Mouse (Mus musculus) liver, adult 2 months (tissue): ENCODE results near the gene Rhbdd1. TPM values are rescaled to one million over a fixed set of nuclear protein-coding genes. Genes with fewer than 3 reads are reported as not detected.

Source experiments
- DNase-seq: peaks from one replicate; pipeline ENCODE4 v3.0.0-alpha.2; 2011; ENCODE audit warnings: low read depth, low spot score; ENCODE audit errors: extremely low read depth
- H3K27ac ChIP-seq: fragments of 200-500 bp; replicated peaks from 2 replicates; pipeline ENCODE4 v1.5.1; 2012; ENCODE audit warnings: low read depth, mild to moderate bottlenecking, control low read depth, inconsistent platforms, low read length; ENCODE audit not compliant: insufficient read depth
- H3K27me3 ChIP-seq: fragments of 200-500 bp; 2 replicates; pipeline ENCODE4 v1.6.1; 2012; ENCODE audit warnings: mild to moderate bottlenecking, moderate library complexity, low read length, inconsistent platforms; ENCODE audit not compliant: control insufficient read depth, insufficient read depth
- H3K36me3 ChIP-seq: fragments of 200-500 bp; 2 replicates; pipeline ENCODE4 v1.6.1; 2012; ENCODE audit warnings: low read length, inconsistent platforms; ENCODE audit not compliant: control insufficient read depth, insufficient read depth
- H3K4me1 ChIP-seq: fragments of 200-500 bp; 2 replicates; pipeline ENCODE4 v1.6.1; 2011; ENCODE audit warnings: low read length; ENCODE audit not compliant: control insufficient read depth, insufficient read depth
- H3K4me3 ChIP-seq: fragments of 200-500 bp; 2 replicates; pipeline ENCODE4 v1.5.1; 2011; ENCODE audit warnings: low read depth, mild to moderate bottlenecking, control low read depth, low read length, moderate library complexity; ENCODE audit not compliant: insufficient read depth
- H3K79me2 ChIP-seq: fragments of 200-500 bp; 2 replicates; pipeline ENCODE4 v1.6.1; 2012; ENCODE audit warnings: inconsistent platforms, mild to moderate bottlenecking, low read length, moderate library complexity; ENCODE audit not compliant: control insufficient read depth, insufficient read depth
- H3K9ac ChIP-seq: fragments of 200-500 bp; 2 replicates; pipeline ENCODE4 v1.6.1; 2012; ENCODE audit warnings: low read depth, mild to moderate bottlenecking, control low read depth, inconsistent platforms, low read length
- CTCF ChIP-seq: fragments of 200-500 bp; IDR thresholded peaks from 2 replicates; pipeline ENCODE4 v1.5.1; 2011; ENCODE audit warnings: low read depth, low read length, control low read depth
- POLR2A ChIP-seq: fragments of 200-500 bp; IDR thresholded peaks from 2 replicates; pipeline ENCODE4 v1.6.1; 2011; ENCODE audit warnings: low read length, control low read depth; ENCODE audit not compliant: insufficient read depth; ENCODE audit errors: extremely low read depth
- WGBS: fragments of 180-500 bp; shearing (Covaris S2); methylation state at CpG from one replicate; pipeline ENCODE4 v1.1.7; 2018; 5-methylcytosine and 5-hydroxymethylcytosine counted together
- polyA plus RNA-seq: library from polyadenylated mRNA; depleted of rRNA; stranded (reverse); fragments of >200 nt; gene quantifications from 2 replicates; pipeline ENCODE4 v1.2.3, GENCODE M21; 2012
- total RNA-seq: library from RNA; depleted of rRNA; stranded (reverse); fragments of >200 nt; gene quantifications from 2 replicates; pipeline ENCODE4 v1.2.3, GENCODE M21; 2014

Gene Rhbdd1
- total and polyA plus RNA-seq, 2 experiments = 10.9 to 11.4 TPM

GRCm38 (mm10) chr1:82362165-82362564 is 45.9 kb downstream of the Rhbdd1 start:
- Histone ChIP-seq H3K79me2 (no peaks in the 10 kb centered on the region), H3K4me1 (no peaks in the 10 kb centered on the region), H3K9ac (no peak overlapping the region), H3K36me3 (no peaks in the 10 kb centered on the region), H3K4me3 (no peak overlapping the region), H3K27me3 (no peaks in the 10 kb centered on the region), H3K27ac (no peak overlapping the region)
- no peak for TF ChIP-seq CTCF
- TF ChIP-seq POLR2A = no peak
- no peak for DNase-seq
- 88% methylated on average over 6 of the region's 6 CpGs for WGBS

GRCm38 (mm10) chr1:82364047-82364446 is 47.8 kb downstream of the Rhbdd1 start:
- no peak overlapping the region for H3K4me3 ChIP-seq
- no peaks in the 10 kb centered on the region for H3K27me3 ChIP-seq
- H3K36me3 ChIP-seq = no peaks in the 10 kb centered on the region
- H3K79me2 ChIP-seq = no peaks in the 10 kb centered on the region
- no peaks in the 10 kb centered on the region for H3K4me1 ChIP-seq
- no peak overlapping the region for H3K27ac ChIP-seq
- 95% methylated on average over 7 of the region's 7 CpGs for WGBS
- TF ChIP-seq POLR2A = no peak
- TF ChIP-seq CTCF = no peak
- no peak overlapping the region for H3K9ac ChIP-seq
- no peak for DNase-seq

- Histone ChIP-seq H3K4me1 (no peaks in the 10 kb centered on the region), H3K27ac (no peak overlapping the region), H3K9ac (no peak overlapping the region), H3K79me2 (no peaks in the 10 kb centered on the region), H3K4me3 (no peak overlapping the region), H3K27me3 (no peaks in the 10 kb centered on the region), H3K36me3 (no peaks in the 10 kb centered on the region)
- DNase-seq = no peak
- TF ChIP-seq CTCF = no peak
- WGBS = 92% methylated on average over 6 of the region's 6 CpGs
Measured at GRCm38 (mm10) chr1:82364468-82364867, 48.2 kb downstream of the Rhbdd1 start.

- Histone ChIP-seq H3K79me2 (no peaks in the 10 kb centered on the region), H3K9ac (no peak overlapping the region), H3K4me3 (no peak overlapping the region), H3K27ac (no peak overlapping the region), H3K4me1 (no peaks in the 10 kb centered on the region), H3K27me3 (no peaks in the 10 kb centered on the region), H3K36me3 (peaks cover 8% of the 10 kb centered on the region; the same call in 1 of the 2 replicates)
- DNase-seq = no peak
- 87% methylated on average over 5 of the region's 5 CpGs for WGBS
- no peak for TF ChIP-seq POLR2A
- TF ChIP-seq CTCF = no peak
Measured at GRCm38 (mm10) chr1:82371636-82372428, 55.6 kb downstream of the Rhbdd1 start.

- no peaks in the 10 kb centered on the region for H3K27me3 ChIP-seq
- H3K27ac ChIP-seq = no peak overlapping the region
- DNase-seq = no peak
- no peak overlapping the region for H3K9ac ChIP-seq
- no peaks in the 10 kb centered on the region for H3K4me1 ChIP-seq
- TF ChIP-seq CTCF = no peak
- TF ChIP-seq POLR2A = no peak
- no peaks in the 10 kb centered on the region for H3K79me2 ChIP-seq
- no peak overlapping the region for H3K4me3 ChIP-seq
- 93% methylated on average over 8 of the region's 8 CpGs for WGBS
- peaks cover 23% of the 10 kb centered on the region for H3K36me3 ChIP-seq
Measured at GRCm38 (mm10) chr1:82373924-82374323, 57.7 kb downstream of the Rhbdd1 start.

GRCm38 (mm10) chr1:82374831-82375358 is 58.6 kb downstream of the Rhbdd1 start:
- Histone ChIP-seq H3K36me3 (peaks cover 29% of the 10 kb centered on the region), H3K9ac (no peak overlapping the region), H3K4me1 (no peaks in the 10 kb centered on the region), H3K4me3 (no peak overlapping the region), H3K27me3 (no peaks in the 10 kb centered on the region), H3K79me2 (no peaks in the 10 kb centered on the region), H3K27ac (no peak overlapping the region)
- DNase-seq = no peak
- 79% methylated on average over 4 of the region's 4 CpGs for WGBS
- TF ChIP-seq POLR2A = no peak
- no peak for TF ChIP-seq CTCF
